Comparison of ENCODE assay signal across 24 mouse cellular contexts in genomic region chr4:140859291-140859690, GRCm38 (mm10). TPM values are rescaled to one million over a fixed set of nuclear protein-coding genes. Genes with fewer than 3 reads are reported as not detected.
A peak's percentile ranks its signal among the peaks of the same experiment; 100 is the strongest.
DNase-seq lines count a peak whose midpoint lies in the region; ATAC-seq and TF ChIP-seq lines count a peak whose summit lies in the region.
"Had no signal": no experiment of that assay in that cellular context is flagged by ENCODE, and none has a peak within 500 bp of the region (broad histone marks: within the 10 kb centered on the region; RNA-seq: fewer than 3 reads in every experiment).

No protein-coding gene starts in this region.

- TF ChIP-seq CTCF in intestine, postnatal 0 days (IDR thresholded peaks at IDR 0.05; ENCODE audit: low read depth), result no peak

- WGBS in kidney, embryonic 16.5 days, result 54% methylated on average over 11 of the region's 11 CpGs
- WGBS in intestine, postnatal 0 days, result 75% methylated on average over 11 of the region's 11 CpGs

- H3K4me3 ChIP-seq in kidney, embryonic 16.5 days (ENCODE audit: low read length), result no peak overlapping the region
- H3K4me3 ChIP-seq in intestine, postnatal 0 days (ENCODE audit: low read depth, low read length), result no peak overlapping the region
- H3K4me3 ChIP-seq: embryonic facial prominence, embryonic 12.5 days; heart, embryonic 12.5 days; midbrain, embryonic 12.5 days; myocyte; neural tube, embryonic 15.5 days had no signal

- H3K9ac ChIP-seq in kidney, embryonic 16.5 days (replicated peaks; ENCODE audit: low read length), result no peak overlapping the region
- no peak overlapping the region for H3K9ac ChIP-seq in intestine, postnatal 0 days (ENCODE audit: low read depth, low read length)
- H3K9ac ChIP-seq: embryonic facial prominence, embryonic 12.5 days; heart, embryonic 12.5 days; midbrain, embryonic 12.5 days; neural tube, embryonic 15.5 days had no signal

- H3K4me2 ChIP-seq in kidney, embryonic 16.5 days (replicated peaks; ENCODE audit: low read depth, low read length), result no peak overlapping the region
- no peak overlapping the region for H3K4me2 ChIP-seq in intestine, postnatal 0 days (replicated peaks; ENCODE audit: low read depth)
- H3K4me2 ChIP-seq: embryonic facial prominence, embryonic 12.5 days; heart, embryonic 12.5 days; midbrain, embryonic 12.5 days; neural tube, embryonic 15.5 days had no signal

- H3K36me3 ChIP-seq in kidney, embryonic 16.5 days (ENCODE audit: insufficient read depth, low read length), result no peaks in the 10 kb centered on the region
- H3K36me3 ChIP-seq in intestine, postnatal 0 days (ENCODE audit: control insufficient read depth, insufficient read depth), result no peaks in the 10 kb centered on the region
- H3K36me3 ChIP-seq: embryonic facial prominence, embryonic 12.5 days; heart, embryonic 12.5 days; midbrain, embryonic 12.5 days; neural tube, embryonic 15.5 days had no signal

- no peaks in the 10 kb centered on the region for H3K9me3 ChIP-seq in kidney, embryonic 16.5 days (ENCODE audit: low read length)
- H3K9me3 ChIP-seq in intestine, postnatal 0 days (ENCODE audit: control insufficient read depth), result no peaks in the 10 kb centered on the region
- H3K9me3 ChIP-seq: embryonic facial prominence, embryonic 12.5 days; heart, embryonic 12.5 days; midbrain, embryonic 12.5 days; neural tube, embryonic 15.5 days had no signal

- peak; percentile 57 for DNase-seq in 3134 (ENCODE audit: extremely low read depth, insufficient read length, low spot score)
- DNase-seq in A20 (ENCODE audit: low read depth, low spot score), result peak; percentile 57
- DNase-seq in liver, result peak; percentile 88
- DNase-seq in gastrocnemius, postnatal 14 days, result no peak
- DNase-seq: adrenal gland, postnatal 25 days; cerebellum, adult 2 months; gastrocnemius, postnatal 36 days; heart, postnatal 4 days; layer of hippocampus, postnatal 36 days; lung, adult 18-20 months; thymus, postnatal 4 days had no signal

- H3K27me3 ChIP-seq in kidney, embryonic 16.5 days (ENCODE audit: insufficient read depth, low read length), result no peaks in the 10 kb centered on the region
- H3K27me3 ChIP-seq in intestine, postnatal 0 days (replicated peaks; ENCODE audit: control insufficient read depth, insufficient read depth, low read length), result no peaks in the 10 kb centered on the region
- H3K27me3 ChIP-seq: embryonic facial prominence, embryonic 12.5 days; midbrain, embryonic 12.5 days; neural tube, embryonic 15.5 days had no signal

- H3K4me1 ChIP-seq in kidney, embryonic 16.5 days (ENCODE audit: insufficient read depth, low read length), result peaks cover 8% of the 10 kb centered on the region; the same call in 1 of the 2 replicates
- H3K4me1 ChIP-seq in intestine, postnatal 0 days (replicated peaks; ENCODE audit: control insufficient read depth, insufficient read depth, low read length), result 0 out of 2 replicates have a peak, but pooled peaks cover 2% of the 10 kb centered on the region
- H3K4me1 ChIP-seq: embryonic facial prominence, embryonic 12.5 days; midbrain, embryonic 12.5 days; neural tube, embryonic 15.5 days had no signal

- no peak overlapping the region for H3K27ac ChIP-seq in kidney, embryonic 16.5 days (ENCODE audit: low read length)
- H3K27ac ChIP-seq in intestine, postnatal 0 days (ENCODE audit: low read depth, low read length), result no peak overlapping the region
- H3K27ac ChIP-seq: embryonic facial prominence, embryonic 12.5 days; kidney, postnatal 0 days; midbrain, embryonic 12.5 days; neural tube, embryonic 15.5 days; stomach, postnatal 0 days had no signal

- intact Hi-C loops in gastrocnemius, postnatal 14 days (cut with DNase I; ENCODE audit: low total_unique reads), result no loop called here

- 0 out of 2 replicates have a peak, but pooled peaks have one; percentile 38 for ATAC-seq in megakaryocyte, adult 5-6 weeks (ENCODE audit: poor library complexity, severe bottlenecking)
- no peak for ATAC-seq in kidney, embryonic 16.5 days (ENCODE audit: low FRiP score, low TSS enrichment)
- ATAC-seq in intestine, postnatal 0 days, result no peak

RNA-seq across cellular contexts. Expression of gene Padi1, which starts 13.7 kb away (rescaled TPM):
- total RNA-seq in megakaryocyte, adult 5-6 weeks (2015), result not detected in 2 replicates
- not detected in 2 replicates for total RNA-seq in megakaryocyte, adult 5-6 weeks (2017)
- polyA plus RNA-seq in kidney, embryonic 16.5 days (2015; fragmentation: Nextera tagmentation; extraction: Ambion mirVana), result 0.26 and 0.33 TPM in 2 replicates
- total RNA-seq in gastrocnemius, postnatal 14 days (2021), result under 1 TPM; 0.07 to 0.08 TPM
- 0.37 and 0.47 TPM in 2 replicates for polyA plus RNA-seq in intestine, postnatal 0 days (2015; fragmentation: Nextera tagmentation; extraction: Ambion mirVana)
- total RNA-seq: adrenal gland, postnatal 25 days; common myeloid progenitor, adult 5-6 weeks; heart, postnatal 4 days; layer of hippocampus, adult 18-20 months; layer of hippocampus, postnatal 36 days; left cerebral cortex, postnatal 25 days had no signal

RNA-seq across cellular contexts. Expression of gene Padi2, which starts 46.9 kb away (rescaled TPM):
- total RNA-seq in megakaryocyte, adult 5-6 weeks (2015), result 53.2 and 54.0 TPM in 2 replicates
- total RNA-seq in megakaryocyte, adult 5-6 weeks (2017), result 53.5 and 56.7 TPM in 2 replicates
- polyA plus RNA-seq in kidney, embryonic 16.5 days (2015; fragmentation: Nextera tagmentation; extraction: Ambion mirVana), result 18.1 and 24.3 TPM in 2 replicates
- total RNA-seq in gastrocnemius, postnatal 14 days (2021), result 100 to 1,000 TPM; 101 to 150 TPM
- 1.1 and 1.2 TPM in 2 replicates for polyA plus RNA-seq in intestine, postnatal 0 days (2015; fragmentation: Nextera tagmentation; extraction: Ambion mirVana)

RNA-seq across cellular contexts. Expression of gene Padi3, which starts 48.8 kb away (rescaled TPM):
- total RNA-seq in megakaryocyte, adult 5-6 weeks (2015), result 0.27 and 0.51 TPM in 2 replicates
- 0.26 TPM in 1 of 2 replicates, not detected in the other for total RNA-seq in megakaryocyte, adult 5-6 weeks (2017)
- polyA plus RNA-seq in kidney, embryonic 16.5 days (2015; fragmentation: Nextera tagmentation; extraction: Ambion mirVana), result 0.10 and 0.17 TPM in 2 replicates
- total RNA-seq in gastrocnemius, postnatal 14 days (2021), result 1 to 10 TPM; 1.3 to 1.9 TPM
- polyA plus RNA-seq in intestine, postnatal 0 days (2015; fragmentation: Nextera tagmentation; extraction: Ambion mirVana), result 0.83 and 0.85 TPM in 2 replicates
- total RNA-seq: adrenal gland, postnatal 25 days; layer of hippocampus, adult 18-20 months; layer of hippocampus, postnatal 36 days; left cerebral cortex, postnatal 25 days had no signal
- polyA plus RNA-seq: cerebellum, adult 2 months; neural tube, embryonic 15.5 days had no signal
